Mouse (Mus musculus): ENCODE measurements around the gene Nectin4. TPM values are rescaled to one million over a fixed set of nuclear protein-coding genes. Genes with fewer than 3 reads are reported as not detected.
A peak's percentile ranks its signal among the peaks of the same experiment; 100 is the strongest.

The Nectin4 gene
- polyA plus RNA-seq, 1 experiment from 2014 or later: 2.3 TPM

DNA sequence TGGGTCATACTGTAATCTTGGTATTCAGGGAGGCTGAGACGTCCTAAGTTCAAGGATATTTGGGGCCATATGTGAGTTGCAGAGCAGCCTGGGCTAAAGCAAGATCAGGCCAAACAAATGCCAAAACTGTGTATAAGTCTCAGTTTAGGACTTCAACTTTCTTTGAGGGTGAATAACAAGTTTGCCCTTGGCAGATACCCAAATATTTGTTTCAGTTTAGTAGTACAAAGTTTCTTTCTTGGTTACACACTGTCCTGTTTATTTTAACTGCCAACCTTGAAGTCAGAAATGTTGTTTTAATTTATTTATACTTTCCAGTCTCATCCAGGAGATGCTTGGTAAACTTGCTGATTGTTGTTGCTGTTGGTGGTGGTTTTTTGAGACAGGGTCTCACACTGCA, 66.1 kb downstream of the Nectin4 start:
- Histone ChIP-seq H3K4me2 (replicated peaks) (no peak overlapping the region), H3K36me3 (replicated peaks; ENCODE audit: control insufficient read depth, insufficient read depth) (no peaks in the 10 kb centered on the region), H3K4me1 (replicated peaks; ENCODE audit: control insufficient read depth, insufficient read depth, low read length) (peaks cover 5% of the 10 kb centered on the region; the same call in 1 of the 2 replicates), H3K27ac (no peak overlapping the region), H3K9me3 (ENCODE audit: control insufficient read depth, low read length) (no peaks in the 10 kb centered on the region), H3K27me3 (ENCODE audit: control insufficient read depth, insufficient read depth, low read length) (peaks cover 41% of the 10 kb centered on the region), H3K4me3 (replicated peaks; ENCODE audit: low read length) (no peak overlapping the region), H3K9ac (no peak overlapping the region)
- ATAC-seq (ENCODE audit: low FRiP score) (no peak), DNase-seq (ENCODE audit: low spot score) (no peak)
- 73% methylated on average over 1 of the region's 1 CpGs for WGBS

DNA sequence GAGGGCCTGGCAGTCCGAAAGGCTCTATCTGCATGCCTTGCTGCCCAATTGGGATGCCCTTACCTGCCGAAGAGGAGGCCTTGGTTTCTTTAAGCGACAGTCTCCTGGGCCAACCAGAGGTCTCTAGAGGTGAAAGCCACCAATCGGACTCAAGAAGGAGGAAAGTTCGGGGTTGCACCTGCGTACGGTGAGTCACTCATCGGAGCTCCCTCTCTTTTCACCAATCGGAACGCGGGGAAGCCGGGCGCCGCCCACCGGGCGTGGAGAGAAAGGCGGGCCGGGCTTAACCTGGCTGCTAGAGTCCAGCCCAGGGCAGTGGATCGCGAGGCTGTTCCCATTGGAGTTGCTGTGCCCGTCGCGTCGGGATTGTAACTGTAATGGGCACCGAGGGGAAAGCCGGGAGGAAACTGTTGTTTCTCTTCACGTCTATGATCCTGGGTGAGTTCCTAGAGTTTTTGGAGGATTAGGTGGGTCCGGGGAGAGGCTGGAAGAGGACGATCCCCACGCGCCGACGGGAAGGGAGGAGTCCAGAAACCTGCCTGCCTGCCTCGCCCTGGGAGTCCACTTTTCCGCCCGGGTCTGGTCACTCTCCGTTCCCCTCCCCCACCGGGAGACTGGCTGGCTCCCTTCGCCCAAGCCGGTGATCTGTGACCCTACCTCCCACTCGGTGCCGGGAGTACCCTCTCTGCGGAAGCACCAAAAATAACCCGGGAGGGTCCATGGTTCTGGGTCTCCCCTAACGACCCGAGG, 67.5 kb downstream of the Nectin4 start, which contains the start of gene F11r:
F11r (plus strand) TSS at position 272 of the 750 bp plus-strand sequence.
- H3K9ac ChIP-seq: peak within 1 kb of the TSS; percentile 28; the same call in 1 of the 2 replicates
- H3K4me3 ChIP-seq (replicated peaks; ENCODE audit: low read length): peak within 1 kb of the TSS; percentile 33
- peaks cover 41% of the 10 kb centered on the region for H3K27me3 ChIP-seq (ENCODE audit: control insufficient read depth, insufficient read depth, low read length)
- DNase-seq (ENCODE audit: low spot score) (no peak), ATAC-seq (ENCODE audit: low FRiP score) (peak; percentile 64; the same call in 1 of the 2 replicates)
- H3K36me3 ChIP-seq (replicated peaks; ENCODE audit: control insufficient read depth, insufficient read depth): no peaks in the 10 kb centered on the region
- peaks cover 5% of the 10 kb centered on the region; the same call in 1 of the 2 replicates for H3K4me1 ChIP-seq (replicated peaks; ENCODE audit: control insufficient read depth, insufficient read depth, low read length)
- peak within 1 kb of the TSS; percentile 52 for H3K4me2 ChIP-seq (replicated peaks)
- 1% methylated on average over 46 of the region's 46 CpGs for WGBS
- H3K27ac ChIP-seq: no peak within 1 kb of the TSS
- H3K9me3 ChIP-seq (ENCODE audit: control insufficient read depth, low read length): no peaks in the 10 kb centered on the region

Other genes with a start within 250 kb of the Nectin4 start
- 311 and 314 TPM in 2 replicates for gene Sdhc, start 219.5 kb upstream of the Nectin4 start, polyA plus RNA-seq (2014; fragmentation: Nextera tagmentation; extraction: Ambion mirVana)
- 3.5 and 4.8 TPM in 2 replicates for gene Mpz, start 219.4 kb upstream of the Nectin4 start, polyA plus RNA-seq (2014; fragmentation: Nextera tagmentation; extraction: Ambion mirVana)
- gene Pcp4l1, start 173.8 kb upstream of the Nectin4 start, polyA plus RNA-seq (2014; fragmentation: Nextera tagmentation; extraction: Ambion mirVana): 37.2 and 55.1 TPM in 2 replicates
- 0.21 and 0.50 TPM in 2 replicates for gene Nr1i3, start 156.1 kb upstream of the Nectin4 start, polyA plus RNA-seq (2014; fragmentation: Nextera tagmentation; extraction: Ambion mirVana)
- 41.2 and 47.0 TPM in 2 replicates for gene Tomm40l, start 147.6 kb upstream of the Nectin4 start, polyA plus RNA-seq (2014; fragmentation: Nextera tagmentation; extraction: Ambion mirVana)
- gene Apoa2, start 145.0 kb upstream of the Nectin4 start, polyA plus RNA-seq (2014; fragmentation: Nextera tagmentation; extraction: Ambion mirVana): 5.6 and 7.0 TPM in 2 replicates
- gene Fcer1g, start 135.7 kb upstream of the Nectin4 start, polyA plus RNA-seq (2014; fragmentation: Nextera tagmentation; extraction: Ambion mirVana): 25.2 and 30.1 TPM in 2 replicates
- gene Adamts4, start 119.7 kb upstream of the Nectin4 start, polyA plus RNA-seq (2014; fragmentation: Nextera tagmentation; extraction: Ambion mirVana): 3.0 and 3.7 TPM in 2 replicates
- gene Ndufs2, start 118.7 kb upstream of the Nectin4 start, polyA plus RNA-seq (2014; fragmentation: Nextera tagmentation; extraction: Ambion mirVana): 218 and 247 TPM in 2 replicates
- 86.5 and 88.6 TPM in 2 replicates for gene B4galt3, start 99.8 kb upstream of the Nectin4 start, polyA plus RNA-seq (2014; fragmentation: Nextera tagmentation; extraction: Ambion mirVana)
- gene Ppox, start 88.9 kb upstream of the Nectin4 start, polyA plus RNA-seq (2014; fragmentation: Nextera tagmentation; extraction: Ambion mirVana): 43.5 and 44.6 TPM in 2 replicates
- gene Usp21, start 82.1 kb upstream of the Nectin4 start, polyA plus RNA-seq (2014; fragmentation: Nextera tagmentation; extraction: Ambion mirVana): 80.1 and 85.8 TPM in 2 replicates
- gene Ufc1, start 75.1 kb upstream of the Nectin4 start, polyA plus RNA-seq (2014; fragmentation: Nextera tagmentation; extraction: Ambion mirVana): 116 and 131 TPM in 2 replicates
- 45.9 and 49.9 TPM in 2 replicates for gene Dedd, start 41.0 kb upstream of the Nectin4 start, polyA plus RNA-seq (2014; fragmentation: Nextera tagmentation; extraction: Ambion mirVana)
- gene Nit1, start 24.5 kb upstream of the Nectin4 start, polyA plus RNA-seq (2014; fragmentation: Nextera tagmentation; extraction: Ambion mirVana): 36.6 and 37.8 TPM in 2 replicates
- gene Pfdn2, start 24.4 kb upstream of the Nectin4 start, polyA plus RNA-seq (2014; fragmentation: Nextera tagmentation; extraction: Ambion mirVana): 60.3 and 66.1 TPM in 2 replicates
- gene Klhdc9, start 9.3 kb upstream of the Nectin4 start, polyA plus RNA-seq (2014; fragmentation: Nextera tagmentation; extraction: Ambion mirVana): 2.6 and 3.9 TPM in 2 replicates
- 0.31 and 0.71 TPM in 2 replicates for gene Arhgap30, start 18.9 kb downstream of the Nectin4 start, polyA plus RNA-seq (2014; fragmentation: Nextera tagmentation; extraction: Ambion mirVana)
- 166 and 175 TPM in 2 replicates for gene Usf1, start 41.2 kb downstream of the Nectin4 start, polyA plus RNA-seq (2014; fragmentation: Nextera tagmentation; extraction: Ambion mirVana)
- gene Tstd1, start 48.8 kb downstream of the Nectin4 start, polyA plus RNA-seq (2014; fragmentation: Nextera tagmentation; extraction: Ambion mirVana): 2.4 and 3.1 TPM in 2 replicates
- gene F11r, start 67.4 kb downstream of the Nectin4 start, polyA plus RNA-seq (2014; fragmentation: Nextera tagmentation; extraction: Ambion mirVana): 12.8 and 14.0 TPM in 2 replicates
- 23.0 and 29.8 TPM in 2 replicates for gene Alyref2, start 133.4 kb downstream of the Nectin4 start, polyA plus RNA-seq (2014; fragmentation: Nextera tagmentation; extraction: Ambion mirVana)
- gene Itln1, start 165.2 kb downstream of the Nectin4 start, polyA plus RNA-seq (2014; fragmentation: Nextera tagmentation; extraction: Ambion mirVana): not detected in 2 replicates
- gene Cd244a, start 189.1 kb downstream of the Nectin4 start, polyA plus RNA-seq (2014; fragmentation: Nextera tagmentation; extraction: Ambion mirVana): not detected in 2 replicates
- gene Ly9, start 237.3 kb downstream of the Nectin4 start, polyA plus RNA-seq (2014; fragmentation: Nextera tagmentation; extraction: Ambion mirVana): 0.14 TPM in 1 of 2 replicates, not detected in the other